8 mouse cellular contexts compared by ENCODE assay signal in genomic region chr15:84852457-84853070, GRCm38 (mm10). TPM values are rescaled to one million over a fixed set of nuclear protein-coding genes. Genes with fewer than 3 reads are reported as not detected.
DNase-seq lines count a peak whose midpoint lies in the region; ATAC-seq and TF ChIP-seq lines count a peak whose summit lies in the region.

No protein-coding gene starts in this region.

- DNase-seq in cerebellum, adult 11 months, result peak; percentile 41
- no peak for DNase-seq in cerebellum, postnatal 4 days (ENCODE audit: low spot score in 2 of 2)
- DNase-seq in brain, adult 2 months (ENCODE audit: low read depth, low spot score), result peak; percentile 59
- peak; percentile 34 for DNase-seq in forebrain, postnatal 0 days
- no peak for DNase-seq in liver, embryonic 14.5 days (ENCODE audit: low read depth in 3 of 3, low spot score in 3 of 3)
- DNase-seq in stomach, postnatal 0 days (ENCODE audit: low spot score), result no peak

- H3K27me3 ChIP-seq in forebrain, postnatal 0 days (ENCODE audit: insufficient read depth, low read length), result no peaks in the 10 kb centered on the region
- H3K27me3 ChIP-seq in intestine, embryonic 16.5 days (replicated peaks; ENCODE audit: control insufficient read depth, insufficient read depth, low read length), result peaks cover 7% of the 10 kb centered on the region; the same call in 1 of the 2 replicates
- H3K27me3 ChIP-seq in liver, embryonic 14.5 days (ENCODE audit: control insufficient read depth, insufficient read depth, low read length), result peaks cover 55% of the 10 kb centered on the region
- H3K27me3 ChIP-seq in stomach, postnatal 0 days (ENCODE audit: control insufficient read depth, insufficient read depth, low read length), result no peaks in the 10 kb centered on the region

- H3K36me3 ChIP-seq in forebrain, postnatal 0 days (ENCODE audit: insufficient read depth), result no peaks in the 10 kb centered on the region
- no peaks in the 10 kb centered on the region for H3K36me3 ChIP-seq in intestine, embryonic 16.5 days (ENCODE audit: control insufficient read depth, insufficient read depth, low read length)
- no peaks in the 10 kb centered on the region for H3K36me3 ChIP-seq in liver, embryonic 14.5 days (replicated peaks; ENCODE audit: control insufficient read depth, insufficient read depth, low read depth)
- H3K36me3 ChIP-seq in stomach, postnatal 0 days (ENCODE audit: control insufficient read depth, insufficient read depth, low read length), result no peaks in the 10 kb centered on the region

- peak overlapping the region; percentile 73 for H3K9ac ChIP-seq in forebrain, postnatal 0 days
- H3K9ac ChIP-seq in intestine, embryonic 16.5 days (ENCODE audit: low read depth, low read length), result 0 out of 2 replicates have a peak overlapping the region, but pooled peaks have one; percentile 25
- no peak overlapping the region for H3K9ac ChIP-seq in liver, embryonic 14.5 days (replicated peaks)
- H3K9ac ChIP-seq in stomach, postnatal 0 days (ENCODE audit: low read length), result no peak overlapping the region

- no peak for ATAC-seq in forebrain, postnatal 0 days
- ATAC-seq in intestine, embryonic 16.5 days, result no peak
- no peak for ATAC-seq in liver, embryonic 14.5 days (ENCODE audit: insufficient read depth)
- no peak for ATAC-seq in stomach, postnatal 0 days (ENCODE audit: low FRiP score, low TSS enrichment)
- ATAC-seq in activated CD4-positive, CD25-positive, alpha-beta regulatory T cell, adult 4 months, result no peak

- H3K4me3 ChIP-seq in forebrain, postnatal 0 days (ENCODE audit: low read depth, low read length), result peak overlapping the region; percentile 84
- peak overlapping the region; percentile 77 for H3K4me3 ChIP-seq in intestine, embryonic 16.5 days (ENCODE audit: low read length)
- no peak overlapping the region for H3K4me3 ChIP-seq in liver, embryonic 14.5 days (ENCODE audit: insufficient read depth in 1 of 2, low read depth in 2 of 2, low read length in 2 of 2)
- H3K4me3 ChIP-seq in stomach, postnatal 0 days (ENCODE audit: low read depth, low read length), result peak overlapping the region; percentile 61

- peak overlapping the region; percentile 97 for H3K27ac ChIP-seq in forebrain, postnatal 0 days (ENCODE audit: low read depth, low read length)
- H3K27ac ChIP-seq in intestine, embryonic 16.5 days (ENCODE audit: low read length), result peak overlapping the region; percentile 80; the same call in 1 of the 2 replicates
- no peak overlapping the region for H3K27ac ChIP-seq in liver, embryonic 14.5 days
- H3K27ac ChIP-seq in stomach, postnatal 0 days (replicated peaks), result no peak overlapping the region

- TF ChIP-seq EP300 in liver, embryonic 14.5 days (IDR thresholded peaks at IDR 0.05; ENCODE audit: low read depth), result no peak
- TF ChIP-seq EP300 in stomach, postnatal 0 days (optimal IDR thresholded peaks at IDR 0.05), result no peak

- H3K4me2 ChIP-seq in forebrain, postnatal 0 days (ENCODE audit: low read depth), result peak overlapping the region; percentile 97
- H3K4me2 ChIP-seq in intestine, embryonic 16.5 days (ENCODE audit: low read depth, low read length), result peak overlapping the region; percentile 99
- H3K4me2 ChIP-seq in liver, embryonic 14.5 days (ENCODE audit: low read depth), result peak overlapping the region; percentile 63; the same call in 1 of the 2 replicates
- H3K4me2 ChIP-seq in stomach, postnatal 0 days (replicated peaks; ENCODE audit: low read depth), result peak overlapping the region; percentile 98

- 4% methylated on average over 10 of the region's 10 CpGs for WGBS in forebrain, postnatal 0 days
- WGBS in intestine, embryonic 16.5 days, result 10% methylated on average over 10 of the region's 10 CpGs
- 25% methylated on average over 10 of the region's 10 CpGs for WGBS in liver, embryonic 14.5 days (ENCODE audit: insufficient replicate concordance)
- 21% methylated on average over 10 of the region's 10 CpGs for WGBS in stomach, postnatal 0 days

- 0 out of 2 replicates have a peak, but pooled peaks cover 12% of the 10 kb centered on the region for H3K4me1 ChIP-seq in forebrain, postnatal 0 days (ENCODE audit: insufficient read depth)
- H3K4me1 ChIP-seq in intestine, embryonic 16.5 days (ENCODE audit: control insufficient read depth, insufficient read depth, low read length), result peaks cover 44% of the 10 kb centered on the region
- H3K4me1 ChIP-seq in liver, embryonic 14.5 days (replicated peaks; ENCODE audit: control insufficient read depth in 2 of 2, insufficient read depth in 2 of 2, low read length in 1 of 2), result peaks cover 0 to 2% of the 10 kb centered on the region in 2 experiments; a peak in 1 of 4 replicates
- peaks cover 8% of the 10 kb centered on the region; the same call in 1 of the 2 replicates for H3K4me1 ChIP-seq in stomach, postnatal 0 days (replicated peaks; ENCODE audit: control insufficient read depth, insufficient read depth)

- TF ChIP-seq CTCF in forebrain, postnatal 0 days (IDR thresholded peaks at IDR 0.05; ENCODE audit: low read depth), result no peak
- no peak for TF ChIP-seq CTCF in liver, embryonic 14.5 days (IDR thresholded peaks at IDR 0.05; ENCODE audit: low read depth)
- no peak for TF ChIP-seq CTCF in stomach, postnatal 0 days (IDR thresholded peaks at IDR 0.05; ENCODE audit: low read depth)

- no peaks in the 10 kb centered on the region for H3K9me3 ChIP-seq in forebrain, postnatal 0 days (ENCODE audit: low read length)
- H3K9me3 ChIP-seq in intestine, embryonic 16.5 days (ENCODE audit: control insufficient read depth, low read length), result no peaks in the 10 kb centered on the region
- H3K9me3 ChIP-seq in liver, embryonic 14.5 days (ENCODE audit: control insufficient read depth, low read length), result no peaks in the 10 kb centered on the region
- H3K9me3 ChIP-seq in stomach, postnatal 0 days (ENCODE audit: control insufficient read depth, low read length), result no peaks in the 10 kb centered on the region

RNA-seq across cellular contexts. Expression of gene Phf21b, which starts 3.3 kb away (rescaled TPM):
- 13.5 and 20.0 TPM in 2 replicates for total RNA-seq in forebrain, postnatal 0 days (2014; rRNA removed)
- polyA plus RNA-seq in forebrain, postnatal 0 days (2015; fragmentation: Nextera tagmentation; extraction: Ambion mirVana), result 2.5 and 2.7 TPM in 2 replicates
- 0.43 and 0.48 TPM in 2 replicates for polyA plus RNA-seq in intestine, embryonic 16.5 days (2015; fragmentation: Nextera tagmentation; extraction: Ambion mirVana)
- 0.35 and 0.69 TPM in 2 replicates for polyA plus RNA-seq in liver, embryonic 14.5 days (2012; rRNA removed)
- polyA plus RNA-seq in liver, embryonic 14.5 days (2014; fragmentation: Nextera tagmentation; extraction: Ambion mirVana), result not detected in 2 replicates
- polyA plus RNA-seq in stomach, postnatal 0 days (2015; fragmentation: Nextera tagmentation; extraction: Ambion mirVana), result 0.12 and 0.16 TPM in 2 replicates
- polyA plus RNA-seq in activated CD4-positive, CD25-positive, alpha-beta regulatory T cell, adult 4 months (2017; shearing (Covaris generic)), result 1 to 10 TPM; 1.1 to 1.4 TPM

Comparison
In these comparisons a context has a peak if more than half of its experiments do, and no peak if none do; other contexts are left out.
1. DNase-seq: peak in cerebellum, adult 11 months (single experiment), brain, adult 2 months (single experiment) and forebrain, postnatal 0 days (single experiment); none in cerebellum, postnatal 4 days (0 of 2), liver, embryonic 14.5 days (0 of 3) and stomach, postnatal 0 days (single experiment).
2. H3K27ac ChIP-seq: peak in forebrain, postnatal 0 days (single experiment) and intestine, embryonic 16.5 days (single experiment); none in liver, embryonic 14.5 days (single experiment) and stomach, postnatal 0 days (single experiment).
3. H3K4me3 ChIP-seq: peak in forebrain, postnatal 0 days (single experiment), intestine, embryonic 16.5 days (single experiment) and stomach, postnatal 0 days (single experiment); none in liver, embryonic 14.5 days (0 of 2).
4. H3K9ac ChIP-seq: peak in forebrain, postnatal 0 days (single experiment) and intestine, embryonic 16.5 days (single experiment); none in liver, embryonic 14.5 days (single experiment) and stomach, postnatal 0 days (single experiment).
5. Peak in every context shown above with its lines, with median percentiles within 50 percentile points of each other: H3K4me2 ChIP-seq.